Mouse (Mus musculus) cortical plate, adult 2 months (tissue): ENCODE data around the gene Thrap3. TPM values are rescaled to one million over a fixed set of nuclear protein-coding genes. Genes with fewer than 3 reads are reported as not detected.

Experiments used
- H3K27ac ChIP-seq: fragments of 200-500 bp; 2 replicates; pipeline ENCODE4 v1.5.1; 2012; ENCODE audit warnings: low read length, control low read depth, inconsistent platforms; ENCODE audit not compliant: insufficient read depth
- H3K4me1 ChIP-seq: fragments of 200-500 bp; 2 replicates; pipeline ENCODE4 v1.6.1; 2011; ENCODE audit warnings: low read length; ENCODE audit not compliant: control insufficient read depth, insufficient read depth
- H3K4me3 ChIP-seq: fragments of 200-500 bp; 2 replicates; pipeline ENCODE4 v1.5.1; 2011; ENCODE audit warnings: mild to moderate bottlenecking, low read length, control low read depth; ENCODE audit not compliant: insufficient read depth
- CTCF ChIP-seq: fragments of 200-500 bp; IDR thresholded peaks from 2 replicates; pipeline ENCODE4 v1.5.1; 2011; ENCODE audit warnings: mild to moderate bottlenecking, control low read depth, low read length; ENCODE audit not compliant: insufficient read depth; ENCODE audit errors: extremely low read depth
- POLR2A ChIP-seq: fragments of 200-500 bp; IDR thresholded peaks from 2 replicates; pipeline ENCODE4 v1.6.1; 2011; ENCODE audit warnings: mild to moderate bottlenecking, low read length, control low read depth; ENCODE audit not compliant: insufficient read depth; ENCODE audit errors: extremely low read depth
- polyA plus RNA-seq: library from polyadenylated mRNA; depleted of rRNA; stranded (reverse); fragments of >200 nt; gene quantifications from 2 replicates; pipeline ENCODE4 v1.2.3, GENCODE M21; 2012

Gene Thrap3
- polyA plus RNA-seq, 1 experiment, result 86.1 TPM

DNA sequence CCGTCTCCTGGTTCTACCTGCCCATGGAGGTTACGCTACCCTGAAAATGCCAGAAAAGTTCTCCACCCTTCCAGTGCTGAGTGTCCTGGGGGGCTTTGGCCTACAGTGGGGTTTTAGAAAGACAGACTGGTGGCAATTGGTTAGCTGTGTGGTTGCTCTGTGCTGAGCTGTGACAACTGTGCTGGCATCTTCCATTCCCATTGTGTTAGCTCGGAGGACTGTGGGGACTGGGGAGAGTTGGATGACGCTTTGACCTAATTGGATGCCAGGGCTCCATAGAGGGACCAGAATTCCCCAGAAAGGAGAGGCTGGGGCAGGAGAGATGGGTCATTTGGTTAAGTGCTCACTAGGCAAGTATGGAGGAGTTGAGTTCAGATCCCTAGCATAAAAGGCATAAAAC is 68.3 kb downstream of the Thrap3 start:
- TF ChIP-seq CTCF, result no peak
- no peak for TF ChIP-seq POLR2A
- H3K4me1 ChIP-seq, result peaks cover 8% of the 10 kb centered on the region
- no peak overlapping the region for H3K27ac ChIP-seq
- no peak overlapping the region for H3K4me3 ChIP-seq

DNA sequence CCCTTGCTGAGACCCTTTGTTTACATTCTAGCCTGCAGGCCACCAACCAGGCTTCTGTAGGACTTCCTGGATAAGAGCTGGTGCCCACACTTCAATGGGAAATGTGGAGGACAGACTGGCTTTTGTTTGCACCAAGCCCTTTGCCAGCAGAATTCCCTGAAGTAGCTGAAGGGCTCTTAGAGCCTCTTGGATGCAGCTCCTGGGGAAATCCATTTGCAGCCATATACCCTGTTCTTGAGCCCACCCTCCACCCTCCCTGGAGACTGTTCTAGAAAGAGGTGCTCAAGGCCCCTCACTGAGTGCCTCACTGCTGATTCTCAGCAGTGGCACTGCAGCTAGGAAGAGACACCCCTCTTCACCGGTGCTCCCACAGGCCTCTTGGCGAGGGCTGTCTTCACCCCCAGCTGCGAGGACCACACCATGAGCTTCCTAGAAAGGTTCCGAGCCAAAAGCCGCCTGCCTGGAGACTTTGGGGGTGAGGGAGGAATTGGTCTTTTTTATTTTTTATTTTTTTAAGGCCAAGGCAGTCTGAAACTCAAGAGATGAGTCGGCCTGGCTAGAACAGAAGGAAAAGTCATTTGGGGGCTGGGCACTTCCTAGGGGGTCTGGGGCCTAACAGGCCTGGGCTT is 69.8 kb downstream of the Thrap3 start:
- Histone ChIP-seq H3K4me3 (no peak overlapping the region), H3K4me1 (peaks cover 8% of the 10 kb centered on the region), H3K27ac (no peak overlapping the region)
- no peak for TF ChIP-seq POLR2A
- no peak for TF ChIP-seq CTCF

DNA sequence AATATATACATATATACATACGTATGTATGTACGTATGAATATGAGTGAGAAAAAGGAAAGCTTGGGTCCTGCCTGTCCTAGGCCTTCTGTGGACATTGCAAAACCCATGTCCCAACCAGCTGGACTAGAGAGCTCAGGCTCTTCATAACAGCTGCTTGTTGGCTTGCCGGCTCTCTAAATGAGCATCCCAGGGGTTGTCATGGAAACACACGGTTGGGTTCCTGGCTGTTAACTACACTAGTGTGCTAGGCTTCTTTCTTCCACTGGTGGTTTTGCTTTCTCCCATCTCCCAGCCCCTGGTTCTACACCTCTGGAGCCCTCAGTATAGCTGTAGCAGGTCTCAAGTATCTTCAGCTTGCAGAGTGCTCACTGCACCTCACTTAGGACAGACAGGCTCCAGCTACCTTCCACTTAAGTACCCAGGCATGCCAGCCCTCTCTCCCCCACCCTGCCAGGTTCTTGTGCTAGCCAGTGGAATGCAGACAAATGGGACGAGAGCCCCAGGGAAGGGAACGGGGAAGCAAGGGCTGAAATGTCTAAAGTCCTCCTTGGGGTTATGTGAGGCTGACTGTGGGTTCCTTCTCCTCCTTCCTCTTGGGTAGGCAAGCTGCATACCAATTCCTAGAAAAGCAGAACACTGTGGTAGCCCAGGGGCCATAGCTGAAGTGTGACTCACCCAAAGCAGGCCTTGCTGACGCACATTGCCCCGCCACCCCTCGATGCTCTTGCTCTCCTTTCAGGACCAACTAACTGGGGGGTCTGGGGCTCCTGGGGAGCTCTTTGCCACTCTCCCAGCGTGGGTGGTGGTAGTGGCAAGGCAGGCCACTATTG is 71.1 kb downstream of the Thrap3 start:
- Histone ChIP-seq H3K27ac (no peak overlapping the region), H3K4me1 (peaks cover 8% of the 10 kb centered on the region), H3K4me3 (no peak overlapping the region)
- TF ChIP-seq POLR2A, result no peak
- no peak for TF ChIP-seq CTCF

DNA sequence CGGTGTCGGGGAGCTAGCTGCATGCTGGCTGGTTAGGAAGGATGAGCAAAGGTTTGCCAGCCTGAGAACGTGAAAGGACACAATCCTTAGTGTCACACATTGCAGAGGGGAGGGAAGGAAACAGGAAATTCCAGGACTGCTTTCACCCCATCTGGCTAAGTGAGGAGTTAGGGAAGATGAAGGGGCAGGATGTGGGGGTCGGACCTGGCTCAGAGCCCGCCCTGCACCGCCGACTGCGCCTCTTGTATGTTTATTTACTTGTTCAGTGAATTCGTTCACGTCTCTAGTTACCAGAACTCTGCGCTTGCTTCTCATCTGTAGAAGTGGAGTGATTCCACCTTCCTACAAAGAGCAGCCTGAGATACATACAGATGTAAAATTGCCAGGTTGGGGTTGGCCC is 72.1 kb downstream of the Thrap3 start:
- TF ChIP-seq POLR2A, result no peak
- no peak for TF ChIP-seq CTCF
- no peak overlapping the region for H3K4me3 ChIP-seq
- no peak overlapping the region for H3K27ac ChIP-seq
- peaks cover 8% of the 10 kb centered on the region for H3K4me1 ChIP-seq

DNA sequence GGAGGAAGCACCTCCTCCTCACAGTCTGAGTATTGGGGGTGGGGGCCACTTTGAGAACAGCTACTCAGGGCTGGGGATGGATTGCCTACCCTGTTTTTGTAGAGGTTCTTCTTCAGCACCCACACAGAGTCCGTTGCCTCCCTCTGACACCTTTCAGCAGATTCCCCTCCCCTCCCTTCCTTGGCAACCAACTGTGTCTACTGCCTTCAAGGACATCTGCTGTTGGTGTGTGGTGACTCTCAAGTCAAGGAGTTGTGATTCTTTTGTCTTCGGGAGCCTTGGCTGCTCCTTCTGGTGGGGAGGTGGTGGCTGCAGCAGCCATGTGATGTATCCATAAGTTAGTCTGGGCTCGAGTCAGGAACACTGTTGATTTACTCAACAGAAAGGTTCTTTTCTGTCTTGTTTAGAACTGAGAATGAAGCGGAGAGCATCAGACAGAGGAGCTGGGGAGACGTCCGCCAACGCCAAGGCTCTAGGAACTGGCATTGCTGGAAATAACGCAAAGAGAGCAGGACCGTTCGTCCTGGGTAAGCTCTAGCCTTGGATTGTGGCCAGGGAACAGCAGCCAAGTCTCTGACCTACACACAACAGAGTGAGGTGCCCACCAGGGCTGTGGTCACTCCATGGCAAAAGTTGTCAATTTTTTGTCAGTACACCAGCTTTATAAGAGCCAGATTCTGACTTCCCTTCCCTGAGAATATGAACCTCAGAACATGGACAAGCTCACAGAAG is 79.1 kb downstream of the Thrap3 start:
- Histone ChIP-seq H3K4me3 (no peak overlapping the region), H3K27ac (no peak overlapping the region), H3K4me1 (peaks cover 8% of the 10 kb centered on the region; the same call in 1 of the 2 replicates)
- TF ChIP-seq CTCF (no peak), POLR2A (no peak)

DNA sequence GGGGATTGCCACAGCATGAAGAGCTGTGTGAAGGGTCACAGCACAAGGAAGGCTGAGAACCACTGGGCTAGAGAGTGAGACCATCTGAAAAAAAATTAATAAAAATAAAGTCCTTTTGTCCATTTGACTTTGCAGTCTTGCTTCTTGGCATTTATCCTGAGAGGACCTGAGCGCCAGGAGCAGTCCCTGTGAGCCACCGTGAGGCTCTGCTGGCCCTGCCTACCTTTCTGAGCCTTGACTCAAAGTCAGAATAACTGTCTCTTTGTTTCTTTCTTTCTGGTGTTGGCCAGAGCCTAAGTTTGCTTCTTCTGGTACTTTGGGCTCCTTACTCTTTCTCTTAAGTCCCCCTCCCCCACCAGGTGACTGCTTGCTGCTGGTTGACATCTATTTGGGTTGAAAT is 82.1 kb downstream of the Thrap3 start:
- Histone ChIP-seq H3K4me1 (peaks cover 11% of the 10 kb centered on the region; the same call in 1 of the 2 replicates), H3K4me3 (no peak overlapping the region), H3K27ac (no peak overlapping the region)
- no peak for TF ChIP-seq POLR2A
- TF ChIP-seq CTCF, result no peak

DNA sequence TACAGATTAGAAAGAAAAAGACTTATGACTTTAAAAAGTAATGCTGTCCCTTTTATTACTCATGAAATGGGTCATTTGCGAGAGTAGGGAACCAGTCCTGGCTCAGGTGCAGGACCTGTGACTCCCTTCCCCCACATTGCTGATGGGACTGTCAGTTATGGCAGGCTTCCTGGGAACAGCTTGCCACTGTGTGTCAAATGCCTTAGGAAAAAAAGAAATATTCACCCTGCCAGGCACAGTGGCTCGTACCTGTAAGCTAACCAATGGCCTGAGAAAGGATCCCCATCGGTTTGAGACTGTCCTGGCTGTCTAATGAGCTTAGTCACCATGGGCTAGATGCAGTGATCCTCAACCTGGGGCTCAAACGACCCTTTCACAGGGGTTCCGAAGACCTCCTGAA is 82.5 kb downstream of the Thrap3 start:
- H3K4me1 ChIP-seq, result peaks cover 11% of the 10 kb centered on the region; the same call in 1 of the 2 replicates
- TF ChIP-seq POLR2A (no peak), CTCF (no peak)
- no peak overlapping the region for H3K4me3 ChIP-seq
- H3K27ac ChIP-seq, result no peak overlapping the region

DNA sequence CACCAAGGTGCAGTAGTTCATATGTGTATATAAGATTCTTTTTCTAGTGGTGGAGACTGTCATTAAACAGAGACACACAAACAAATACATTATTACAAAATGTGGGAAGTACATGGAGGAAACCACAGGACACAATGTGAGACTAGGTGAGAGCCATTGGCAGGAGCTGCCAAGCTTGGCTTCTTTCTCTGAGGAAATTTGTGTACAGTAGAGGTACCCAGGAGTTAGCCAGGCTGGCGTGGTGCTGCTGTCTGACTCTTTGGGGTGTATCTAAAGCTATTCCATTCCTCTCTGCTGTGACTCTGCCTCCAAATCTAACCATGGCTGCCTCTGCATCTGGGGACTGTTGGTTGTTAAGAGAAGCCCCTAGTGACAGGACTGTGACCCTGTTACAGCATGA is 83.5 kb downstream of the Thrap3 start:
- peaks cover 11% of the 10 kb centered on the region; the same call in 1 of the 2 replicates for H3K4me1 ChIP-seq
- no peak overlapping the region for H3K4me3 ChIP-seq
- no peak overlapping the region for H3K27ac ChIP-seq
- TF ChIP-seq POLR2A, result no peak

DNA sequence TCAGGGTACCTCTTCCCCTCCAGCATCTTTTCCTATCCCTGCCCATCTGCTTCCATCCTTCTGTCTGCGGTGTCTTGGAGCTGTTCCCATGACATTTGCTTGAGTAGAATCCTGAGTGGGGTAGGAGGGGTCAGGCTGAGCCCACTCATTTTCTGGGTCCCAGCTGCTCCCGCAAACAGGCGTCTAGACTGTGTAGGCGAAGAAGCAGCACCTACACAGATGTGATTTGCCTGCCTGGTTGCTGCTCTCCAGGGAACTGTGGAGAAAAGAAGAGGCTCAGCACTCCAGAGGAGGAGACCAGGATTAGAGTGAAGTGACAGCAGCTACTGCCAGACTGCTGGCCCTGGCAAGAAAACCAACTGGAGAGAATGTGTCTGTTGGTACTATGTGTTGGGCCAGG is 83.9 kb downstream of the Thrap3 start:
- H3K4me1 ChIP-seq, result peaks cover 12% of the 10 kb centered on the region
- H3K27ac ChIP-seq, result no peak overlapping the region
- TF ChIP-seq POLR2A (no peak), CTCF (no peak)
- H3K4me3 ChIP-seq, result no peak overlapping the region
